ENCODE assay signal across 8 mouse cellular contexts in genomic region chr10:20723962-20724361, GRCm38 (mm10). TPM values are rescaled to one million over a fixed set of nuclear protein-coding genes. Genes with fewer than 3 reads are reported as not detected.
DNase-seq lines count a peak whose midpoint lies in the region; ATAC-seq lines count a peak whose summit lies in the region.

No protein-coding gene starts in this region.

- no peaks in the 10 kb centered on the region for H3K36me3 ChIP-seq in neural tube, embryonic 11.5 days (ENCODE audit: control insufficient read depth, insufficient read depth, low read length)
- H3K36me3 ChIP-seq in liver, embryonic 12.5 days: no peaks in the 10 kb centered on the region
- H3K36me3 ChIP-seq in stomach, embryonic 16.5 days (ENCODE audit: control insufficient read depth, insufficient read depth, low read length): no peaks in the 10 kb centered on the region

- ATAC-seq in neural tube, embryonic 11.5 days (ENCODE audit: insufficient read depth, low FRiP score, low TSS enrichment): no peak
- ATAC-seq in liver, embryonic 12.5 days: no peak
- ATAC-seq in stomach, embryonic 16.5 days (ENCODE audit: insufficient read depth, low FRiP score): no peak

- 0 out of 2 replicates have a peak overlapping the region, but pooled peaks have one; percentile 8 for H3K4me3 ChIP-seq in neural tube, embryonic 11.5 days (ENCODE audit: low read depth, low read length)
- peak overlapping the region; percentile 38; the same call in 1 of the 2 replicates for H3K4me3 ChIP-seq in liver, embryonic 12.5 days
- H3K4me3 ChIP-seq in stomach, embryonic 16.5 days (replicated peaks; ENCODE audit: low read length): peak overlapping the region; percentile 49

- 3% methylated on average over 3 of the region's 3 CpGs for WGBS in neural tube, embryonic 11.5 days
- WGBS in liver, embryonic 12.5 days (ENCODE audit: insufficient replicate concordance): 20% methylated on average over 3 of the region's 3 CpGs
- 18% methylated on average over 3 of the region's 3 CpGs for WGBS in stomach, embryonic 16.5 days

- H3K9me3 ChIP-seq in neural tube, embryonic 11.5 days (ENCODE audit: control insufficient read depth, low read length): no peaks in the 10 kb centered on the region
- H3K9me3 ChIP-seq in liver, embryonic 12.5 days (replicated peaks): no peaks in the 10 kb centered on the region
- H3K9me3 ChIP-seq in stomach, embryonic 16.5 days (replicated peaks; ENCODE audit: control insufficient read depth, low read length): no peaks in the 10 kb centered on the region

- no peak overlapping the region for H3K9ac ChIP-seq in neural tube, embryonic 11.5 days (ENCODE audit: low read length)
- H3K9ac ChIP-seq in liver, embryonic 12.5 days: no peak overlapping the region
- H3K9ac ChIP-seq in stomach, embryonic 16.5 days (ENCODE audit: low read length): peak overlapping the region; percentile 62

- no peaks in the 10 kb centered on the region for H3K27me3 ChIP-seq in neural tube, embryonic 11.5 days (ENCODE audit: control insufficient read depth, insufficient read depth, low read length)
- no peaks in the 10 kb centered on the region for H3K27me3 ChIP-seq in liver, embryonic 12.5 days (replicated peaks)
- no peaks in the 10 kb centered on the region for H3K27me3 ChIP-seq in stomach, embryonic 16.5 days (ENCODE audit: control insufficient read depth, insufficient read depth, low read length)

- H3K27ac ChIP-seq in neural tube, embryonic 11.5 days (ENCODE audit: low read depth, low read length): no peak overlapping the region
- H3K27ac ChIP-seq in liver, embryonic 12.5 days: no peak overlapping the region
- H3K27ac ChIP-seq in stomach, embryonic 16.5 days (ENCODE audit: low read length): no peak overlapping the region

- peak; percentile 19 for DNase-seq in embryo, embryonic 10.5 days (ENCODE audit: low spot score)
- no peak for DNase-seq in embryo, embryonic 10 days (ENCODE audit: low spot score)
- no peak for DNase-seq in neural tube, embryonic 11.5 days (ENCODE audit: low spot score)
- DNase-seq in neural tube, embryonic 10.5 days (ENCODE audit: extremely low spot score, low spot score): no peak
- no peak for DNase-seq in spleen, adult 12 weeks (ENCODE audit: low spot score)
- DNase-seq in frontal cortex, postnatal 14 days (ENCODE audit: low spot score in 2 of 2): no peak

- H3K4me1 ChIP-seq in neural tube, embryonic 11.5 days (ENCODE audit: control insufficient read depth, insufficient read depth, low read length): peaks cover 5% of the 10 kb centered on the region; the same call in 1 of the 2 replicates
- H3K4me1 ChIP-seq in liver, embryonic 12.5 days: peaks cover 24% of the 10 kb centered on the region
- peaks cover 20% of the 10 kb centered on the region; the same call in 1 of the 2 replicates for H3K4me1 ChIP-seq in stomach, embryonic 16.5 days (ENCODE audit: control insufficient read depth, insufficient read depth, low read length)

- peak overlapping the region; percentile 23 for H3K4me2 ChIP-seq in neural tube, embryonic 11.5 days (ENCODE audit: low read depth)
- peak overlapping the region; percentile 57 for H3K4me2 ChIP-seq in liver, embryonic 12.5 days
- H3K4me2 ChIP-seq in stomach, embryonic 16.5 days (ENCODE audit: low read depth, low read length): peak overlapping the region; percentile 67

RNA-seq across cellular contexts. Expression of gene Pde7b, which starts 0.9 kb away (rescaled TPM):
- 1.3 and 1.5 TPM in 2 replicates for polyA plus RNA-seq in neural tube, embryonic 11.5 days (2014; fragmentation: Nextera tagmentation; extraction: Ambion mirVana)
- 0.29 and 0.42 TPM in 2 replicates for polyA plus RNA-seq in liver, embryonic 12.5 days (2016; fragmentation: Nextera tagmentation; extraction: Ambion mirVana)
- 2.4 and 3.3 TPM in 2 replicates for polyA plus RNA-seq in stomach, embryonic 16.5 days (2015; fragmentation: Nextera tagmentation; extraction: Ambion mirVana)
